Mouse (Mus musculus) erythroblast, embryonic 14.5 days (primary cell): ENCODE data around the gene Krt13.

Source experiments
- GATA1 ChIP-seq: IDR thresholded peaks from 2 replicates; pipeline ENCODE4 v1.6.1; 2012; ENCODE audit warnings: low read length, inconsistent platforms, mixed read lengths
- TAL1 ChIP-seq: IDR thresholded peaks from 3 replicates; pipeline ENCODE4 v1.6.1; 2012; ENCODE audit warnings: low read length, inconsistent platforms, mixed read lengths

DNA sequence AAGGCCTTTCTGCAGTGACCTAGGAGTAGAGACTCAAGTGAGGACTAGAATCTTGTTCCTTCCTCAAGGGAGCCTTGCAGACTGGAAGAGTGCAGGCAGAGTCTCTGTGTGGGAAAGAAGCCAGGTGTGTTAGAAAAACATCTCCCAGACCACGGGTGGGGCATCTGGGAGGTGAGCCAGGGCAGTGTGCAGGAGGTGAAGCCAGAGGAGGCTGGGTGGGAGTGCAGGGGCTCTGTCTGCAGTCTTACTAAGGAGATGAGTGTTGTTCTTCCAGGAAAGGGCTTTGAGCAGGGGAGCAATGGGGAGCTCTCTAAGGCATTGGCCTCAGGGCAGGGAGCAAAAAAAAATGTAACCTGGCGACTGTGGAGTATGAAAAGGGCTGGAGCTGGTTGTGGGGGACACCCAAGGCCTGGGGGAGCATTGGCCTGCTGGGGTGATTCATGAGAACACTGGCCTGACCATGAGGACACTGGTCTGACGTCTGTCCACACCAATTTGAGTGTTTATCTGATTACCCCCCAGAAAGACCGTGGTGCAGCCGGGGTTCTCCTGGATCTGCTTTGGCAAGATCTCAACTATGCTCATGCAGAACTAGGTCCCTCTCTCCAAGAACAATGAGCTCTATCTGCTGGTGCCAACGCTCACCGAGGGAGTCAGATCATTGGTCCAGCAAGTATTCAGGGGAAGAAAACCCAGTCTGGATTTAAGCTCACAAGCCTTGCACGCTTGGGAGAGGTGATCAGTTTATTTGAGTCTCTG is 34.3 kb upstream of the Krt13 start:
- TF ChIP-seq GATA1, result no peak
- TF ChIP-seq TAL1, result no peak
